Mouse (Mus musculus) heart, adult 2 months (tissue): ENCODE measurements at regions not wholly inside any gene's neighbourhood (a gene's known extent, or its start where the extent isn't known, plus 50 kb on each side); places are given as distances from the start of the nearest gene placed in this dataset.

ENCODE experiments used
- CTCF ChIP-seq: fragments of 200-600 bp; IDR thresholded peaks from 2 replicates; pipeline ENCODE4 v1.8.1; 2022; ENCODE audit warnings: antibody characterized with exemption, mild to moderate bottlenecking, moderate library complexity
- EP300 ChIP-seq: fragments of 200-500 bp; IDR thresholded peaks from 2 replicates; pipeline ENCODE4 v1.6.1; 2011; ENCODE audit warnings: low read depth, low read length, control low read depth; ENCODE audit not compliant: insufficient read depth
- POLR2A ChIP-seq: fragments of 200-500 bp; IDR thresholded peaks from 2 replicates; pipeline ENCODE4 v1.6.1; 2011; ENCODE audit warnings: mild to moderate bottlenecking, low read depth, low read length, control low read depth; ENCODE audit not compliant: insufficient read depth

GRCm38 (mm10) chrX:70817771-70818170 is 232.3 kb upstream of the Mamld1 start:
- TF ChIP-seq POLR2A (no peak), CTCF (no peak), EP300 (no peak)
